Mouse (Mus musculus): ENCODE data around the gene Tunar. TPM values are rescaled to one million over a fixed set of nuclear protein-coding genes. Genes with fewer than 3 reads are reported as not detected.

Tunar gene
- 10 to 100 TPM; 11.1 to 12.1 TPM for total RNA-seq (2021)

- no peak for DNase-seq (ENCODE audit: low spot score in 2 of 2)
- intact Hi-C loops (cut with DNase I): no loop called here
Measured at GRCm38 (mm10) chr12:105333570-105333969, at the start of gene Tunar. Tunar (plus strand) TSS chr12:105333870.

GRCm38 (mm10) chr12:105312571-105313035, 21.1 kb upstream of the Tunar start:
- DNase-seq (ENCODE audit: low spot score in 2 of 2): no peak
- intact Hi-C loops (cut with DNase I): no loop called here

- no peak for DNase-seq (ENCODE audit: low spot score in 2 of 2)
- intact Hi-C loops (cut with DNase I): no loop called here
Measured at GRCm38 (mm10) chr12:105314328-105314727, 19.3 kb upstream of the Tunar start.

- no peak for DNase-seq (ENCODE audit: low spot score in 2 of 2)
- intact Hi-C loops (cut with DNase I): no loop called here
Measured at GRCm38 (mm10) chr12:105322160-105322559, 11.5 kb upstream of the Tunar start.

GRCm38 (mm10) chr12:105327051-105327450, 6.6 kb upstream of the Tunar start:
- intact Hi-C loops (cut with DNase I): no loop called here

GRCm38 (mm10) chr12:105328396-105328795, 5.3 kb upstream of the Tunar start:
- intact Hi-C loops (cut with DNase I): no loop called here
- DNase-seq (ENCODE audit: low spot score in 2 of 2): peak; percentile 74 to 95

More at GRCm38 (mm10) chr12:105327051-105327450, 6.6 kb upstream of the Tunar start:
- DNase-seq (ENCODE audit: low spot score in 2 of 2): no peak

- intact Hi-C loops (cut with DNase I): no loop called here
- DNase-seq (ENCODE audit: low spot score in 2 of 2): no peak
Measured at GRCm38 (mm10) chr12:105336094-105336420, 2.4 kb downstream of the Tunar start.

- intact Hi-C loops (cut with DNase I): no loop called here
- peak; percentile 51 to 64 for DNase-seq (ENCODE audit: low spot score in 2 of 2)
Measured at GRCm38 (mm10) chr12:105336421-105337289, 3.0 kb downstream of the Tunar start.

GRCm38 (mm10) chr12:105337290-105338005, 3.8 kb downstream of the Tunar start:
- intact Hi-C loops (cut with DNase I): no loop called here
- DNase-seq (ENCODE audit: low spot score in 2 of 2): no peak

GRCm38 (mm10) chr12:105338256-105338977, 4.7 kb downstream of the Tunar start:
- DNase-seq (ENCODE audit: low spot score in 2 of 2): no peak
- intact Hi-C loops (cut with DNase I): no loop called here

GRCm38 (mm10) chr12:105341523-105341922, 7.9 kb downstream of the Tunar start:
- no peak for DNase-seq (ENCODE audit: low spot score in 2 of 2)
- intact Hi-C loops (cut with DNase I): no loop called here

GRCm38 (mm10) chr12:105344460-105344859, 10.8 kb downstream of the Tunar start:
- intact Hi-C loops (cut with DNase I): no loop called here
- DNase-seq (ENCODE audit: low spot score in 2 of 2): peak in 1 of 2 experiments; percentile 46

GRCm38 (mm10) chr12:105346861-105347260, 13.2 kb downstream of the Tunar start:
- no peak for DNase-seq (ENCODE audit: low spot score in 2 of 2)
- intact Hi-C loops (cut with DNase I): no loop called here

- intact Hi-C loops (cut with DNase I): no loop called here
- DNase-seq (ENCODE audit: low spot score in 2 of 2): no peak
Measured at GRCm38 (mm10) chr12:105347261-105347660, 13.6 kb downstream of the Tunar start.

GRCm38 (mm10) chr12:105354266-105354665, 20.6 kb downstream of the Tunar start:
- DNase-seq (ENCODE audit: low spot score in 2 of 2): peak; percentile 73 to 87
- intact Hi-C loops (cut with DNase I): no loop called here

GRCm38 (mm10) chr12:105354772-105355171, 21.1 kb downstream of the Tunar start:
- intact Hi-C loops (cut with DNase I): no loop called here
- DNase-seq (ENCODE audit: low spot score in 2 of 2): no peak

GRCm38 (mm10) chr12:105356781-105357180, 23.1 kb downstream of the Tunar start:
- DNase-seq (ENCODE audit: low spot score in 2 of 2): no peak

GRCm38 (mm10) chr12:105363648-105364047, 30.0 kb downstream of the Tunar start:
- no peak for DNase-seq (ENCODE audit: low spot score in 2 of 2)
- intact Hi-C loops (cut with DNase I): no loop called here

More at GRCm38 (mm10) chr12:105356781-105357180, 23.1 kb downstream of the Tunar start:
- intact Hi-C loops (cut with DNase I): no loop called here

GRCm38 (mm10) chr12:105374564-105374963, 40.9 kb downstream of the Tunar start:
- no peak for DNase-seq (ENCODE audit: low spot score in 2 of 2)
- intact Hi-C loops (cut with DNase I): no loop called here

- DNase-seq (ENCODE audit: low spot score in 2 of 2): no peak
Measured at GRCm38 (mm10) chr12:105376976-105377375, 43.3 kb downstream of the Tunar start.

More at GRCm38 (mm10) chr12:105376976-105377375, 43.3 kb downstream of the Tunar start:
- intact Hi-C loops (cut with DNase I): no loop called here
